Mouse (Mus musculus) spleen, adult 2 months (tissue): ENCODE measurements around the gene Chrna9.

ENCODE experiments used
- CTCF ChIP-seq: fragments of 200-500 bp; IDR thresholded peaks from 2 replicates; pipeline ENCODE4 v1.5.1; 2011; ENCODE audit warnings: mild to moderate bottlenecking, inconsistent platforms; ENCODE audit not compliant: insufficient read depth, insufficient read length, insufficient replicate concordance; ENCODE audit errors: extremely low read depth
- POLR2A ChIP-seq: fragments of 200-500 bp; IDR thresholded peaks from 2 replicates; pipeline ENCODE4 v1.6.1; 2011; ENCODE audit warnings: low read depth, low read length, inconsistent platforms

- TF ChIP-seq CTCF, result no peak
- TF ChIP-seq POLR2A, result no peak
Measured at GRCm38 (mm10) chr5:65919904-65920303, 14.8 kb upstream of the Chrna9 start.
